Mouse (Mus musculus) midbrain, embryonic 12.5 days (tissue): ENCODE measurements around the gene Gabarap. TPM values are rescaled to one million over a fixed set of nuclear protein-coding genes. Genes with fewer than 3 reads are reported as not detected.
A peak's percentile ranks its signal among the peaks of the same experiment; 100 is the strongest.

Source experiments
- ATAC-seq: fragments of 200-750 bp; cut with Nextera tagmentation; 2 replicates; pipeline ENCODE4 v1.8.0; 2017; ENCODE audit warnings: low read depth, moderate TSS enrichment, moderate library complexity; ENCODE audit not compliant: low FRiP score
- H3K27ac ChIP-seq: fragments of 300-500 bp; sonication (generic); replicated peaks from 2 replicates; pipeline ENCODE4 v1.5.1; 2016; ENCODE audit warnings: mild to moderate bottlenecking
- H3K27me3 ChIP-seq: fragments of 300-500 bp; sonication (generic); 2 replicates; pipeline ENCODE4 v1.6.1; 2016; ENCODE audit warnings: mild to moderate bottlenecking
- H3K36me3 ChIP-seq: fragments of 300-500 bp; sonication (generic); 2 replicates; pipeline ENCODE4 v1.6.1; 2016
- H3K4me1 ChIP-seq: fragments of 300-500 bp; sonication (generic); 2 replicates; pipeline ENCODE4 v1.6.1; 2016
- H3K4me2 ChIP-seq: fragments of 300-500 bp; sonication (generic); replicated peaks from 2 replicates; pipeline ENCODE4 v1.6.1; 2016; ENCODE audit warnings: mild to moderate bottlenecking, moderate library complexity
- H3K4me3 ChIP-seq: fragments of 300-500 bp; sonication (generic); 2 replicates; pipeline ENCODE4 v1.5.1; 2016; ENCODE audit warnings: mild to moderate bottlenecking
- H3K9ac ChIP-seq: fragments of 300-500 bp; sonication (generic); replicated peaks from 2 replicates; pipeline ENCODE4 v1.6.1; 2016; ENCODE audit warnings: mild to moderate bottlenecking, moderate library complexity
- H3K9me3 ChIP-seq: fragments of 300-500 bp; sonication (generic); 2 replicates; pipeline ENCODE4 v1.6.1; 2016; ENCODE audit warnings: mild to moderate bottlenecking
- WGBS: fragments of 180-500 bp; shearing (Covaris S2); methylation state at CpG from one replicate; pipeline ENCODE4 v1.1.7; 2016; 5-methylcytosine and 5-hydroxymethylcytosine counted together
- polyA plus RNA-seq: library from polyadenylated mRNA; unstranded; fragments of >200 nt; fragmentation: Nextera tagmentation; extraction: Ambion mirVana; gene quantifications from 2 replicates; pipeline ENCODE4 v1.2.1, GENCODE M21; 2016

Gabarap gene
- polyA plus RNA-seq, 1 experiment from 2014 or later, result 567 TPM

DNA sequence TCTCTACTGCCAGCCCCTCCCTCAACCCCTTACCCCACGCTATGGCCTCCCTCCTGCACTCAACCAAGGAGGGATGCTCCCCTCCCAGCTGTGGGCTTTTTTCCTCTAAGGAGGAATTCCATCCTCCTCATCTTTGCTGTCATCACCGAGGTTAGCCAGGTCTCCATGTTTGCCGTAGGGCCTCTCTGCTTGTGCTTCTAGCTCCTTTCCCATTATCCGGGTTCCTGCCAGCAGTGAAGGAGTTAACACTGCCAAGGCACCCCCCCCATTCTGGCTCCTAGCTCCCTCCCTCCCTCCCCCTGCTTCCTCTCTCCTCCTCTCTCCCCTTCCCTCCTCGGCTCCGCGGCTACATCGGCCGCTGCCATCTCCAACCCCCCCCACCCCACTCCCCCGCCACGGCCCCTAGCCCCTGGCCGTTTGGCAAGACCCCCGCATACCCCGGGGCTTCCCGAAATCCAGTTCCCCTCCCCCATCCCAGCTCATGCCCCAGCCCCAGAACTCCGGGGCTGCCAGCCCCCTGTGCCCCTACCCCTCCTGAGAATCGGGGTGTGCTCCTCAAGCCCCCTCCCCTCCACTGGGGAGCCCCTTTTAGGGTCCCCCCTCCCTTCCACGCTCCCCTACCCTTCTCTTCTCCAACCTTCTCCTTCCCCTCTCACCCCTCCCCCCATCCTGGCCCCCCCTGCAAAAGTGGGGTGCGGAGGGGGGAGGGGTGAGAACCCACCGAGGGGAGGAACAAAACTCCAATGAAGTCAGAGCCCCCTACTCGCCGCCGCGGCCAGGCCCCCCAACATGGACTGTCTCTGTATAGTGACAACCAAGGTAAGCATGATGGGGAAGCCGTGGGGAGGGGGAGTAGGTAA is 27.4 kb downstream of the Gabarap start:
- ATAC-seq, result no peak
- H3K4me2 ChIP-seq, result peak overlapping the region; percentile 91
- H3K9me3 ChIP-seq, result no peaks in the 10 kb centered on the region
- peak overlapping the region; percentile 94 for H3K27ac ChIP-seq
- H3K27me3 ChIP-seq, result no peaks in the 10 kb centered on the region
- H3K9ac ChIP-seq, result peak overlapping the region; percentile 94
- WGBS, result under 1% methylated on average over 24 of the region's 25 CpGs
- peak overlapping the region; percentile 72 for H3K4me3 ChIP-seq
- peaks cover 5% of the 10 kb centered on the region for H3K36me3 ChIP-seq
- H3K4me1 ChIP-seq, result peaks cover 71% of the 10 kb centered on the region

DNA sequence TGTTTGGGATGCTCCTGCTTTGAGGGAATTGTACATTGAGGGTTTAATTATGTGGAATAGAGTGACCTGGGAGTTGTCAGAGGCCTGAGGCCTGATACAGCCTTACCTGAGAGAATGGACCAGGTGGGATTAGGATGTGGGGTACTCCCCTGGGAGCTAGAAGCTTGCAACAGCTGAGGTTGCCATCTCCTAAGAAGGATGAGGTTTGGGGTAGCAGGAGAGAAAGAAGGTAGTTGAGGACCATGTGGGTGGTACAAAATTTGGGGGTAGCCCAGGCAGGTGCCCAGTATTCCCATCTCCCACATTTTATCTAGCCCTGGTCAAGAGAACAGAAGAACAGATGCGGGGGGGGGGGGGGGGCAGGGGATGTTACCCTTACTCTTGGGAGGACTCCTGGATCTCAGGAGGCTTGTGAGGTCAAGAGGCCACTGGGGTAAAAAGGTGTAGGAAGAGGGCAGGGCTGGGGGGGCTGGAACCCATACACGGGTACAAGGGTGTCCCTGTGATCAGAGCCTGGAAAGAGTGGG is 28.6 kb downstream of the Gabarap start:
- peak overlapping the region; percentile 94 for H3K9ac ChIP-seq
- peak overlapping the region; percentile 91 for H3K4me2 ChIP-seq
- H3K36me3 ChIP-seq, result no peaks in the 10 kb centered on the region
- no peaks in the 10 kb centered on the region for H3K9me3 ChIP-seq
- H3K27ac ChIP-seq, result peak overlapping the region; percentile 94
- H3K27me3 ChIP-seq, result no peaks in the 10 kb centered on the region
- H3K4me1 ChIP-seq, result peaks cover 73% of the 10 kb centered on the region
- 0% methylated on average over 1 of the region's 2 CpGs for WGBS
- no peak for ATAC-seq
- H3K4me3 ChIP-seq, result peak overlapping the region; percentile 72

DNA sequence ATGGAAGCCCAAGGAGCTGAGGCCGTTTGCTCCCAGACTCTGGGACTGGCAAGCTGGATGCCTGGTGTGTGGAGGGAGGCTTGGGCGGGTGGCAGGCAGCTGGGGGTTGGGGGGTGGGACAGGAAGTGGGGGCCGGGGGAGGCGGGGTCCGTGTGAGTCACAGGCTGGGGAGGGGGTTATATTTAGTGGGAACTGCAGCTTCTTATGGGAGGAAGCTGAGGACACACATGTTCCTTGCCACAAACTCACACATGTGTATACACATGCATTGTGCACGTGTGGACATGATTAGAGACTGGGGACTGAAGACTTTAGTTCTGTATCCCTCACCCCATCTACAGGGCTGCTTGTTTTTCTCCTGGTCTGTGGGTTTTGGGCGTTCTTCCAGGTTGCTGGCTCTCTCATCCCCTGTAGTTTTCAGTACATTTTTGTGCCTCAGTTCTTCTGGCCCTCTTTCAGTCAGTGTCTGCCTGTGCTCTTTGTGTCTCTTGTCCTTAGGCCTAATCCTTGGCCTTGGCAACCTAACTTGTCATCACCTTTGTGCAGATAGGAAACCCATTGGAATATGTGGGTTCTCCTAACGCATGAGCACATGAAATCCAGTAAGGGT is 29.2 kb downstream of the Gabarap start:
- H3K4me2 ChIP-seq, result peak overlapping the region; percentile 91
- no peaks in the 10 kb centered on the region for H3K36me3 ChIP-seq
- peaks cover 73% of the 10 kb centered on the region for H3K4me1 ChIP-seq
- no peaks in the 10 kb centered on the region for H3K27me3 ChIP-seq
- H3K9ac ChIP-seq, result peak overlapping the region; percentile 94
- H3K4me3 ChIP-seq, result peak overlapping the region; percentile 72
- 6% methylated on average over 8 of the region's 8 CpGs for WGBS
- H3K9me3 ChIP-seq, result no peaks in the 10 kb centered on the region
- ATAC-seq, result no peak
- H3K27ac ChIP-seq, result peak overlapping the region; percentile 94

GRCm38 (mm10) chr11:70020731-70021263 is 29.9 kb downstream of the Gabarap start:
- Histone ChIP-seq H3K4me2 (peak overlapping the region; percentile 91), H3K27ac (peak overlapping the region; percentile 94), H3K9ac (peak overlapping the region; percentile 43; the same call in 1 of the 2 replicates), H3K9me3 (no peaks in the 10 kb centered on the region), H3K4me1 (peaks cover 74% of the 10 kb centered on the region), H3K27me3 (no peaks in the 10 kb centered on the region), H3K4me3 (peak overlapping the region; percentile 72), H3K36me3 (no peaks in the 10 kb centered on the region)
- ATAC-seq, result peak; percentile 76
- 0% methylated on average over 8 of the region's 8 CpGs for WGBS

DNA sequence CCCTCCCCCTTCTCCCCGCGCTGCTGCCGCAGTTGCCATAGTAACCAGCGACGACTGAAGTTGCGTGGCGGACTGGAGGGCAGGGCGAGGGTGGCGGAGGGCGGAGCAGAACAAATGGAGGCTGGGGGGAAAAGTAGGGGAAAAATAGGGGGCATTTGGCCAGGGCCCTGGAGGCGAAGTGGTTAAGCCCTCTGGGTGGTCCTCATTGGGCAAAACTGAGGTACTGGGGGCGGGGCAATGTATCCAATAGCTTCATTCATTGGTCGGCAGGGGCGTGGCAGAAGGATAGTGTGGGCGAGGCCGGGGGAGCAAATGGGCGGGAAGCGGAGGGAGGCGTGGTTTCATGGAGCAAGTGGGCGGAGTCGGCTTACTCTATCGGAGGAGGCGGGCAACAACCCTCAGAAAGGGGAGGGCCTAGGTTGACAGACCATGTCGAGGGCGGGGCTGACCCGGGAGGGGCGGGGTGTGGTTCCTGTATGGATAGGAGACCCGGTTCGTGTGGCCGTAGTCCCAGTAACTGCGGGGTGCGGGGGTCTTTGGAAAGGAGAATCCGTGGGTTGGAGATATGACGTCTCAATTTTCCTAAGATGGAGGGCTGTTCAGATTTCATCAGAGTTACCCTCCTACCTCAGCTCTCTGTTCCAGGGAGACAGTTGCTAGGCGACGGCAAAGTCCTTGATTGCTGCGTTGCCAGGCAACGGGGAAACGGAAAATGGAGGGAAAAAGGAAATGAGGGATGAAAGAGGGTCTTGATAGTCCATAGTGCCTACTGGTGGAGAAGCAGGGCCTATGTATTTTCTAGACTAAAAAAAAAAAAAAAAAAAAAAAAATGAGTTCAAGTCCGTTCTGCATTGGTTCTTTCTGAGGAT is 30.6 kb downstream of the Gabarap start:
- Histone ChIP-seq H3K4me1 (peaks cover 81% of the 10 kb centered on the region), H3K27me3 (no peaks in the 10 kb centered on the region), H3K9ac (peak overlapping the region; percentile 43; the same call in 1 of the 2 replicates), H3K4me2 (peak overlapping the region; percentile 91), H3K36me3 (no peaks in the 10 kb centered on the region), H3K4me3 (peak overlapping the region; percentile 72), H3K9me3 (no peaks in the 10 kb centered on the region), H3K27ac (peak overlapping the region; percentile 94)
- 1% methylated on average over 35 of the region's 40 CpGs for WGBS
- peak; percentile 64 for ATAC-seq

- peak overlapping the region; percentile 50 for H3K9ac ChIP-seq
- peak overlapping the region; percentile 43 for H3K4me3 ChIP-seq
- no peaks in the 10 kb centered on the region for H3K36me3 ChIP-seq
- no peak for ATAC-seq
- no peaks in the 10 kb centered on the region for H3K27me3 ChIP-seq
- no peaks in the 10 kb centered on the region for H3K9me3 ChIP-seq
- H3K4me1 ChIP-seq, result peaks cover 85% of the 10 kb centered on the region
- peak overlapping the region; percentile 70 for H3K27ac ChIP-seq
- WGBS, result 7% methylated on average over 22 of the region's 29 CpGs
- peak overlapping the region; percentile 66 for H3K4me2 ChIP-seq
Observed at GRCm38 (mm10) chr11:70023481-70024150, 32.7 kb downstream of the Gabarap start.

DNA sequence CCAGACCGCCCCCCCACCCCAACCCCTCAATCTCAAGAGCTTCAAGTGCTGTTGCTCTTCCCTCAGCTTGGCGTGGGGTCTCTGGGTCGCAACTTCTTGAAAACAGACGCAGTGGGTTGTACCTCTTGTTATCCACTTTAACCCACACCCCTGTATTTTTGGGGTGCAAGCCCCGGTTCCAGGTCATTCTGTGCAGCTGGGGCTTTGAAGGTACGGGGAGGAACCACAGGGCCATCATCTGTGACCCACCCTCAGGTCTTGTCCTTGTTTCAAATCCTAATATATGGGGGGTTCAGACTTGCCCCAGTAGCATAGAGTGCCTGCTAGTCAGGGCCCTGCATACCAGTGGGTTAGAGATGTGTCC is 33.2 kb downstream of the Gabarap start:
- Histone ChIP-seq H3K4me3 (peak overlapping the region; percentile 43), H3K4me1 (peaks cover 83% of the 10 kb centered on the region), H3K36me3 (no peaks in the 10 kb centered on the region), H3K9ac (peak overlapping the region; percentile 50), H3K27me3 (no peaks in the 10 kb centered on the region), H3K9me3 (no peaks in the 10 kb centered on the region), H3K4me2 (peak overlapping the region; percentile 66), H3K27ac (peak overlapping the region; percentile 70)
- no peak for ATAC-seq
- 16% methylated on average over 6 of the region's 6 CpGs for WGBS

GRCm38 (mm10) chr11:70026689-70027088 is 35.7 kb downstream of the Gabarap start:
- ATAC-seq, result no peak; the same call in 1 of the 2 replicates
- Histone ChIP-seq H3K4me3 (peak overlapping the region; percentile 41), H3K4me1 (peaks cover 85% of the 10 kb centered on the region), H3K9me3 (no peaks in the 10 kb centered on the region), H3K36me3 (peaks cover 10% of the 10 kb centered on the region), H3K9ac (peak overlapping the region; percentile 54), H3K4me2 (peak overlapping the region; percentile 68), H3K27ac (peak overlapping the region; percentile 97), H3K27me3 (no peaks in the 10 kb centered on the region)
- WGBS, result 3% methylated on average over 19 of the region's 19 CpGs

DNA sequence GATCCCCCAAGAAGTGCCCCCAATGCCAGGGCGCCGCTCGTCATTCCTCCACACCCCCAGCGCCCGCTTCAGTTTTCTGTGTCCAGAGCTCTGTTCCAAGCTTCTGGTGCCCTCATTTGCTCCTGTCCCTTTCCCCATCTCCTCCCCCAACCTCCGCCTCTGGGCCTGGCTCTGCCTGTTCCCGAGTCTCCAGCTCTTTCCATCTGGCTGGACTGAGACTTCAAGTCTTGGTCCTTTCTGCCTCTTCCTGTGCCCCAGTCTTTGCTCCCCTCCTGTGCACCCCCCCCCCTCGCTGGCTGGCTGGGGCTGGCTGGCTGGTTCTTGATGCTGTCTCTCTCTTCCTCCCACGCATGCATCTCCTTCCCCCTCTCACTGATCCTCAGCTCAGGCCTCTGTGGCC is 36.5 kb downstream of the Gabarap start:
- H3K36me3 ChIP-seq, result peaks cover 17% of the 10 kb centered on the region
- no peaks in the 10 kb centered on the region for H3K27me3 ChIP-seq
- 34% methylated on average over 9 of the region's 9 CpGs for WGBS
- H3K27ac ChIP-seq, result peak overlapping the region; percentile 97
- H3K4me1 ChIP-seq, result peaks cover 80% of the 10 kb centered on the region
- H3K4me3 ChIP-seq, result peak overlapping the region; percentile 41
- peak overlapping the region; percentile 68 for H3K4me2 ChIP-seq
- peak overlapping the region; percentile 54; the same call in 1 of the 2 replicates for H3K9ac ChIP-seq
- ATAC-seq, result no peak
- no peaks in the 10 kb centered on the region for H3K9me3 ChIP-seq

GRCm38 (mm10) chr11:70028401-70029129 is 37.6 kb downstream of the Gabarap start:
- WGBS, result 25% methylated on average over 12 of the region's 12 CpGs
- peaks cover 26% of the 10 kb centered on the region for H3K36me3 ChIP-seq
- H3K4me3 ChIP-seq, result peak overlapping the region; percentile 41
- peak overlapping the region; percentile 54 for H3K9ac ChIP-seq
- ATAC-seq, result peak; percentile 2; the same call in 1 of the 2 replicates
- peak overlapping the region; percentile 97 for H3K27ac ChIP-seq
- no peaks in the 10 kb centered on the region for H3K27me3 ChIP-seq
- H3K4me1 ChIP-seq, result peaks cover 69% of the 10 kb centered on the region
- H3K9me3 ChIP-seq, result no peaks in the 10 kb centered on the region
- H3K4me2 ChIP-seq, result peak overlapping the region; percentile 68
